Mouse (Mus musculus) olfactory bulb, adult 2 months (tissue): ENCODE results near the gene Prdm16. TPM values are rescaled to one million over a fixed set of nuclear protein-coding genes. Genes with fewer than 3 reads are reported as not detected.

Experiments
- H3K27ac ChIP-seq: fragments of 200-500 bp; 2 replicates; pipeline ENCODE4 v1.5.1; 2012; ENCODE audit warnings: low read depth, low read length; ENCODE audit not compliant: insufficient read depth
- H3K4me1 ChIP-seq: fragments of 200-500 bp; 2 replicates; pipeline ENCODE4 v1.6.1; 2012; ENCODE audit warnings: low read length; ENCODE audit not compliant: control insufficient read depth, insufficient read depth
- H3K4me3 ChIP-seq: fragments of 200-500 bp; 2 replicates; pipeline ENCODE4 v1.5.1; 2012; ENCODE audit warnings: mild to moderate bottlenecking, low read depth, low read length, moderate library complexity; ENCODE audit not compliant: insufficient read depth
- CTCF ChIP-seq: fragments of 200-500 bp; IDR thresholded peaks from 2 replicates; pipeline ENCODE4 v1.5.1; 2012; ENCODE audit warnings: low read depth, mild to moderate bottlenecking, low read length, moderate library complexity; ENCODE audit not compliant: insufficient read depth
- POLR2A ChIP-seq: fragments of 200-500 bp; IDR thresholded peaks from 2 replicates; pipeline ENCODE4 v1.6.1; 2012; ENCODE audit warnings: mild to moderate bottlenecking, low read depth, low read length, moderate library complexity; ENCODE audit not compliant: insufficient read depth
- WGBS: fragments of 180-500 bp; shearing (Covaris S2); methylation state at CpG from one replicate; pipeline ENCODE4 v1.1.7; 2018; 5-methylcytosine and 5-hydroxymethylcytosine counted together
- polyA plus RNA-seq: library from polyadenylated mRNA; stranded (reverse); fragments of >200 nt; gene quantifications from 2 replicates; pipeline ENCODE4 v1.2.4, GENCODE M21; 2012; ENCODE audit warnings: low replicate concordance; ENCODE audit not compliant: missing spikeins, insufficient read depth, insufficient read length

Gene Prdm16
- polyA plus RNA-seq, 1 experiment, result not detected

- H3K4me1 ChIP-seq, result no peaks in the 10 kb centered on the region
- no peak for TF ChIP-seq POLR2A
- TF ChIP-seq CTCF, result no peak
- no peak overlapping the region for H3K27ac ChIP-seq
- H3K4me3 ChIP-seq, result no peak overlapping the region
- WGBS, result 92% methylated on average over 3 of the region's 3 CpGs
Observed at GRCm38 (mm10) chr4:154623241-154623640, 13.4 kb downstream of the Prdm16 start.

DNA sequence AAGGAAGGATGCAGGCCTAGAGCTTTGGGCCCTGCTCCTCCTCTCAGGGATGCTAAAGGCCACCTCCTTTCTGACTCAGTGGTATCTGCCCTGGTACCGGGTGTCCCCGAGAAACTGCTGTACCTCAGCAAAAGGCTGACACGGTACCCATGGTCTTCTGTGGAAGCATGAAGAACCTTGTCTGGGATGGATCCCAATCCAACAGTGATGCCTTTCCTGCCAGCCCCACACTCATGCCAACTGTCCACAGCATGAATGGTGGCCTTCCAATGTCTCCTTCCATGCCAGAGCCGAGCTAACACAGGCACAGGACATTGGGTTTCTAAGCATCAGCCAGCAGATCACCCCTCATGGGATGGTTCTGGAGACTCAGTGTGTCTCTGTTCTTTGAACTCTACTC lies 14.2 kb downstream of the Prdm16 start:
- H3K4me3 ChIP-seq, result no peak overlapping the region
- TF ChIP-seq CTCF (no peak), POLR2A (no peak)
- WGBS, result 83% methylated on average over 4 of the region's 4 CpGs

DNA sequence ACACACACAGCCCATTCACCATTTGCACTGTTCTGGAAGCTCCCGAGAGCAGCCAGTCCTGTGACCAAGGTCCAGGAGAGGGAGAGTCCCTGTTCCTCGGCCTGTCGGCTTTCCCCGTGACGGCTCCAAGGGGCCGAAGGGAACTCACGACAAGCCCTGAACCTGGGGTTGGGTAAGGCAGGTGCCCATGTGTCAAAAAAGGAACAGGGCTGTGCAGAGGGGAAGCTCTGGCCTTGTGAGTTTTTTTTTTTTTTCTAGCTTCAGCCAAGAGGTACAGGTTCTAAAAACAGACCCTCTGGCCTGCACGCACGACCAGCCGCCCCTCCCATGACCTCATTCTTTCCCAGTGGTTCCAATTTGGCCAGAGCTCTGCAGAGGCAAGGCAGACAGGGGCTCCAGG lies 25.5 kb downstream of the Prdm16 start:
- H3K4me3 ChIP-seq, result no peak overlapping the region
- TF ChIP-seq POLR2A (no peak), CTCF (no peak)

More for the DNA sequence above, 14.2 kb downstream of the Prdm16 start:
- no peak overlapping the region for H3K27ac ChIP-seq
- H3K4me1 ChIP-seq, result no peaks in the 10 kb centered on the region

DNA sequence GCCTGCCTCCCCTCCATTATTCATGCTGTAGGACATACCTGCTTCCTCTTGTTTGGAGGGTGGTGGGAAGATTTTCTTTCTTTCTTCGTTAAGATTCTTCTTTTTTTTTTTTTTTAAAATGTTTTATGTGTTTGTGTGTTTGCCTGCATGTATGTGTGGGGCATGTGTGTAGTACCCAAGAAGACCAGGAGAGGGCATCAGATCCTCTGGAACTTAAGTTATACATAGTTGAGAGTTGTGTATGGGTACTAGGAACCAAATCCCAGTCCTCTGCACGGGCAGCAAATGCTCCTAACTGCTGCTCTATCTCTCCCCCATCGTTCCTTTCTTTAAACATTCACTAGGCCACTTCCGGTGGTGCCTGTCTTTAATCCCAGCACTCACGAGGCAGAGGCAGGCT lies 28.9 kb downstream of the Prdm16 start:
- H3K27ac ChIP-seq, result no peak overlapping the region
- 90% methylated on average over 5 of the region's 5 CpGs for WGBS
- no peak for TF ChIP-seq POLR2A
- no peak for TF ChIP-seq CTCF
- peaks cover 6% of the 10 kb centered on the region for H3K4me1 ChIP-seq
- no peak overlapping the region for H3K4me3 ChIP-seq

More for the DNA sequence above, 25.5 kb downstream of the Prdm16 start:
- no peaks in the 10 kb centered on the region for H3K4me1 ChIP-seq
- no peak overlapping the region for H3K27ac ChIP-seq
- WGBS, result 85% methylated on average over 10 of the region's 10 CpGs

- Histone ChIP-seq H3K4me1 (peaks cover 19% of the 10 kb centered on the region), H3K4me3 (no peak overlapping the region), H3K27ac (no peak overlapping the region)
- WGBS, result 83% methylated on average over 7 of the region's 7 CpGs
- TF ChIP-seq CTCF (no peak), POLR2A (no peak)
Observed at GRCm38 (mm10) chr4:154604442-154604830, 32.2 kb downstream of the Prdm16 start.

DNA sequence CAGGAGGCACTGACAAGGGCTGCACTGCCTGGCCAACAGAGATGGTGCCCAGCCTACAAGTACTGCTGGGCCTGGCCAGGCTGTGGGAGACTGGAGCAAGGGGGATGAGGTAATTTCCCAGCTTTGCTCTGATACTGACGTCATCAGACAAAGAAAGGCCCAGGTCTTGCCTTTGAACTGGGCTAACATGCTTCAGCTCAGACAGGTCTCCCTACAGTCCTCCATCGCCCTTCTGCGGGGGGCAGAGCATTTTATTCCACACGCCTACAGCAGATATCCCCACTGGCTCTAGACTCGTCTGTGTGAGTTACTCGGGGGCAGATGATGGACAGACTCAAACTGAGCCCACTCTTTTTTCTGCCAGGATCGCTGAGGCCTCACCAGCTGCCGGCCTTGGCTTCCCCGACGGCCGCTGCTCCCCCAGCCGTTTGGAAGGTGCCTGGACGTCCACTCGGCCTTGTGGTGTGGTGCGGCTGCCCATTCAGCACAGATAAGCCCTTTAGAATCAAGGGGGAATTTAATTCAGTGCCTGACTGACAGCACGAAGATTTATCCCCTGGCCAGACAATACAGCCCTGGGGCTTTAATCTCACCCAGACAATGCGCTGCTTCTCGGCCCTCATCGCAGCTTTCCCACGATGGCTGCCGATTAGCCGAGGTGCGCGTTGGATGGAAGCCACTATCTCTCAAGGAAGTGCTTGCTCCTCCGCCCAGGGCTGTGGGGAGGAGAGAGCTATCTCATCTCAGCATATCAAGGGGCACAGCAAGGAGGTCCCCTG lies 32.8 kb downstream of the Prdm16 start:
- H3K27ac ChIP-seq, result no peak overlapping the region
- H3K4me1 ChIP-seq, result peaks cover 25% of the 10 kb centered on the region
- 56% methylated on average over 25 of the region's 25 CpGs for WGBS
- no peak for TF ChIP-seq CTCF
- no peak for TF ChIP-seq POLR2A
- H3K4me3 ChIP-seq, result no peak overlapping the region

GRCm38 (mm10) chr4:154602409-154602808 lies 34.3 kb downstream of the Prdm16 start:
- TF ChIP-seq POLR2A, result no peak
- TF ChIP-seq CTCF, result no peak
- H3K27ac ChIP-seq, result no peak overlapping the region
- 64% methylated on average over 10 of the region's 10 CpGs for WGBS
- H3K4me1 ChIP-seq, result peaks cover 36% of the 10 kb centered on the region
- no peak overlapping the region for H3K4me3 ChIP-seq

DNA sequence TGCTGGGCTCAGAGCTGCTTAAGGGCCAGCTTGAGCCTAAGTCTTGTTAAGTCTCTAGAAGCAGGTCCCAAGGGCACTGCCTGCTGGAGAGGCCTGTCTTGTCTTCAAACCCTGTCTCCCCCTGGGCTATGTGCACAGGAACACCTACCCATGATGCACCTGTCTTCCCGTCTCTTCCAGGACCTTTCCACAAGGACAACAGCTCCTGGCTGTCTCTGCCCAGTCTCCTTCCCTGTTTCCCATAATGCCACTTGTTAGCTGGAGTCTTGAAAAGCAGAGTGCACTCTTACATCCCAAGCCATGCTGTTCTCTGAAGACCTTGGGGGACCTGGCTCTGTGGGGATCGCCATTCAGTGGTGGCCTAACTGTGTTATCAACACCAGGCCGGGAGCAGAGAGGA lies 35.7 kb downstream of the Prdm16 start:
- TF ChIP-seq CTCF, result no peak
- no peak for TF ChIP-seq POLR2A
- Histone ChIP-seq H3K4me1 (peaks cover 36% of the 10 kb centered on the region), H3K4me3 (no peak overlapping the region), H3K27ac (no peak overlapping the region)
- 93% methylated on average over 3 of the region's 3 CpGs for WGBS

- Histone ChIP-seq H3K4me1 (peaks cover 36% of the 10 kb centered on the region), H3K27ac (no peak overlapping the region), H3K4me3 (no peak overlapping the region)
- no peak for TF ChIP-seq CTCF
- TF ChIP-seq POLR2A, result no peak
- 38% methylated on average over 10 of the region's 10 CpGs for WGBS
Observed at GRCm38 (mm10) chr4:154599977-154600376, 36.7 kb downstream of the Prdm16 start.
